In the genomic region with DNA sequence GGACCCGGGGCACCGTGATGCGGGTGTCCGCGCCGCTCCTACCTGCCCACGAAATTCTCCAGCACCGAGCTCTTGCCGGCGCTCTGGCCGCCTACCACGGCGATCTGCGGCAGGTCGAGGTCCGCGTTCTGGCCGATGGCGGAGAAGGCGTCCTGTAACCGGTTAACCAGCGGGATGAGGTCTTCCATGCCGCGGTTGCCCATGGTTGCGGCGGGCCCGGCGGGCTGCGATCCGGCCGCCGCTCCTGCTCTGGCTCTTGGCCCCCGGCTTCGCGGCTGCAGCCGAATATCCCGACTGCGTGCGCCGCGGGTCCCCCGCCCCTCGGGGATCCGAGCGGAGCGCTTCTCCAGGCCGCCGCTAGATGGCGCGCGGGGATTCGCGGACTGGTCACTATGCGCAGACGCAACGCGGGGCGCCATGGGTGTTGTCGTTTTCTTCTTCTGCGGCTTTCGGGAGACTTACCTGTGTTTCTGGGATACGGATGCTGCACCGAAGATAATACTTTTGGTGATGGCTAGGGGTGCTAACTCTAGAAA, we compare ENCODE assay signal across 9 mouse cellular contexts. TPM values are rescaled to one million over a fixed set of nuclear protein-coding genes. Genes with fewer than 3 reads are reported as not detected.
DNase-seq lines count a peak whose midpoint lies in the region; ATAC-seq lines count a peak whose summit lies in the region.
"Had no signal": no experiment of that assay in that cellular context is flagged by ENCODE, and none has a peak within 500 bp of the region (broad histone marks: within the 10 kb centered on the region; RNA-seq: fewer than 3 reads in every experiment).

TSS of gene Dnm1 (minus strand) at position 332 of the 536 bp plus-strand sequence.

- H3K4me2 ChIP-seq in heart, embryonic 14.5 days (ENCODE audit: low read length) = peak within 1 kb of the TSS; percentile 91
- H3K4me2 ChIP-seq in liver, embryonic 12.5 days = peak within 1 kb of the TSS; percentile 87
- peak within 1 kb of the TSS; percentile 87 for H3K4me2 ChIP-seq in stomach, embryonic 14.5 days (replicated peaks; ENCODE audit: low read depth, low read length)

- H3K4me3 ChIP-seq in forebrain, embryonic 10.5 days = peak within 1 kb of the TSS; percentile 71
- peak within 1 kb of the TSS; percentile 52 to 67 for H3K4me3 ChIP-seq in heart, embryonic 14.5 days (ENCODE audit: control insufficient read depth in 1 of 2, insufficient read depth in 1 of 2, low read depth in 1 of 2, low read length in 2 of 2)
- H3K4me3 ChIP-seq in liver, embryonic 12.5 days = peak within 1 kb of the TSS; percentile 56
- peak within 1 kb of the TSS; percentile 69 for H3K4me3 ChIP-seq in stomach, embryonic 14.5 days (ENCODE audit: low read depth, low read length)

- peak; percentile 66 for ATAC-seq in heart, embryonic 14.5 days (ENCODE audit: insufficient number of reproducible peaks, insufficient read depth, low FRiP score, low read depth)
- peak; percentile 71 for ATAC-seq in liver, embryonic 12.5 days
- ATAC-seq in stomach, embryonic 14.5 days (ENCODE audit: insufficient number of reproducible peaks, insufficient read depth, low FRiP score, low read depth) = peak; percentile 69

- DNase-seq in CD8-positive naive resting alpha-beta T cell, adult 2 months (ENCODE audit: low read depth in 2 of 2, low spot score in 2 of 2) = peak; percentile 82 to 86
- DNase-seq in c-Kit-negative CD71-positive TER-119-positive erythroid progenitor cells, embryonic 14.5 days (ENCODE audit: low read depth, low spot score) = peak; percentile 57
- peak; percentile 89 for DNase-seq in forebrain, embryonic 10.5 days (ENCODE audit: extremely low spot score, low spot score)
- DNase-seq in kidney, postnatal 14 days = peak; percentile 94
- DNase-seq in natural killer cell, adult 2 months (ENCODE audit: low spot score in 2 of 2) = peak; percentile 78 to 87

- peak within 1 kb of the TSS; percentile 72 for H3K9ac ChIP-seq in heart, embryonic 14.5 days (ENCODE audit: low read length)
- peak within 1 kb of the TSS; percentile 62 for H3K9ac ChIP-seq in liver, embryonic 12.5 days
- H3K9ac ChIP-seq in stomach, embryonic 14.5 days (replicated peaks; ENCODE audit: low read depth, low read length) = peak within 1 kb of the TSS; percentile 51

- H3K27me3 ChIP-seq in forebrain, embryonic 10.5 days (ENCODE audit: poor library complexity, severe bottlenecking) = peaks cover 35% of the 10 kb centered on the region
- H3K27me3 ChIP-seq in heart, embryonic 14.5 days (ENCODE audit: control insufficient read depth, insufficient read depth, low read length) = peaks cover 24% of the 10 kb centered on the region; the same call in 1 of the 2 replicates
- H3K27me3 ChIP-seq in liver, embryonic 12.5 days (replicated peaks) = peaks cover 51% of the 10 kb centered on the region
- no peaks in the 10 kb centered on the region for H3K27me3 ChIP-seq in stomach, embryonic 14.5 days (ENCODE audit: control insufficient read depth, insufficient read depth, low read length)

- H3K27ac ChIP-seq in forebrain, embryonic 10.5 days = peak within 1 kb of the TSS; percentile 85
- H3K27ac ChIP-seq in heart, embryonic 14.5 days (replicated peaks in 1 of 2; ENCODE audit: control insufficient read depth in 1 of 2, insufficient read depth in 1 of 2, low read depth in 2 of 2, low read length in 2 of 2) = peak within 1 kb of the TSS in 1 of 2 experiments; percentile 2; a peak in 1 of 4 replicates
- H3K27ac ChIP-seq in liver, embryonic 12.5 days = 0 out of 2 replicates have a peak within 1 kb of the TSS, but pooled peaks have one; percentile 27
- peak within 1 kb of the TSS; percentile 48; the same call in 1 of the 2 replicates for H3K27ac ChIP-seq in stomach, embryonic 14.5 days (ENCODE audit: low read length)
- H3K27ac ChIP-seq: macrophage had no signal

- no peaks in the 10 kb centered on the region for H3K9me3 ChIP-seq in forebrain, embryonic 10.5 days
- no peaks in the 10 kb centered on the region for H3K9me3 ChIP-seq in heart, embryonic 14.5 days (ENCODE audit: control insufficient read depth, low read length)
- no peaks in the 10 kb centered on the region for H3K9me3 ChIP-seq in liver, embryonic 12.5 days (replicated peaks)
- no peaks in the 10 kb centered on the region for H3K9me3 ChIP-seq in stomach, embryonic 14.5 days (ENCODE audit: control insufficient read depth, low read depth, low read length)

- H3K4me1 ChIP-seq in forebrain, embryonic 10.5 days = peaks cover 51% of the 10 kb centered on the region
- H3K4me1 ChIP-seq in heart, embryonic 14.5 days (ENCODE audit: control insufficient read depth in 2 of 2, insufficient read depth in 2 of 2, low read length in 2 of 2) = peaks cover 12 to 15% of the 10 kb centered on the region in 2 experiments
- H3K4me1 ChIP-seq in liver, embryonic 12.5 days = peaks cover 26% of the 10 kb centered on the region
- H3K4me1 ChIP-seq in stomach, embryonic 14.5 days (ENCODE audit: control insufficient read depth, insufficient read depth, low read length) = peaks cover 13% of the 10 kb centered on the region; the same call in 1 of the 2 replicates

- under 1% methylated on average over 63 of the region's 63 CpGs for WGBS in forebrain, embryonic 10.5 days
- under 1% methylated on average over 63 of the region's 63 CpGs for WGBS in heart, embryonic 14.5 days
- WGBS in liver, embryonic 12.5 days (ENCODE audit: insufficient replicate concordance) = under 1% methylated on average over 62 of the region's 63 CpGs
- under 1% methylated on average over 63 of the region's 63 CpGs for WGBS in stomach, embryonic 14.5 days

- H3K36me3 ChIP-seq in forebrain, embryonic 10.5 days (replicated peaks) = no peaks in the 10 kb centered on the region
- H3K36me3 ChIP-seq in heart, embryonic 14.5 days (ENCODE audit: control insufficient read depth, insufficient read depth, low read length) = no peaks in the 10 kb centered on the region
- no peaks in the 10 kb centered on the region for H3K36me3 ChIP-seq in liver, embryonic 12.5 days
- no peaks in the 10 kb centered on the region for H3K36me3 ChIP-seq in stomach, embryonic 14.5 days (ENCODE audit: control insufficient read depth, insufficient read depth, low read length)

RNA-seq across cellular contexts. Expression of gene Dnm1, which starts in this region (rescaled TPM):
- 7.8 and 9.7 TPM in 2 replicates for polyA plus RNA-seq in forebrain, embryonic 10.5 days (2016; fragmentation: Nextera tagmentation; extraction: Ambion mirVana)
- 4.7 and 5.6 TPM in 2 replicates for polyA plus RNA-seq in heart, embryonic 14.5 days (2014; fragmentation: Nextera tagmentation; extraction: Ambion mirVana)
- 2.4 and 3.1 TPM in 2 replicates for polyA plus RNA-seq in liver, embryonic 12.5 days (2016; fragmentation: Nextera tagmentation; extraction: Ambion mirVana)
- polyA plus RNA-seq in stomach, embryonic 14.5 days (2014; fragmentation: Nextera tagmentation; extraction: Ambion mirVana) = 20.5 and 22.6 TPM in 2 replicates
